Mouse (Mus musculus) E14TG2a.4 (cell line): ENCODE measurements around the gene Edc4.

ENCODE experiments used
- CTCF ChIP-seq: conservative IDR thresholded peaks from 2 replicates; pipeline ENCODE4 v1.5.1; 2014; ENCODE audit warnings: low read length
- POU5F1 ChIP-seq: IDR thresholded peaks from 2 replicates; pipeline ENCODE4 v1.6.1; 2014; ENCODE audit warnings: low read length, borderline replicate concordance

- no peak for TF ChIP-seq CTCF
- TF ChIP-seq POU5F1, result no peak
Measured at GRCm38 (mm10) chr8:105942026-105942425, 61.3 kb downstream of the Edc4 start.
